Mouse (Mus musculus): Measurements from ENCODE around the gene Ankrd55. TPM values are rescaled to one million over a fixed set of nuclear protein-coding genes. Genes with fewer than 3 reads are reported as not detected.

Gene Ankrd55
- polyA plus RNA-seq, 1 experiment, result not detected

- TF ChIP-seq TAL1 (IDR thresholded peaks at IDR 0.05; ENCODE audit: low read length) (no peak), GATA1 (IDR thresholded peaks at IDR 0.05; ENCODE audit: low read length) (no peak)
- no peaks in the 10 kb centered on the region for H3K36me3 ChIP-seq (ENCODE audit: control insufficient read depth)
- H3K27me3 ChIP-seq (ENCODE audit: control insufficient read depth), result no peaks in the 10 kb centered on the region
- no peak overlapping the region for H3K4me3 ChIP-seq (replicated peaks)
- H3K4me1 ChIP-seq (ENCODE audit: control insufficient read depth), result no peaks in the 10 kb centered on the region
- H3K9me3 ChIP-seq (ENCODE audit: control insufficient read depth, low read length), result no peaks in the 10 kb centered on the region; the same call in 1 of the 2 replicates
Measured at GRCm38 (mm10) chr13:112407776-112408490, 119.7 kb downstream of the Ankrd55 start.

GRCm38 (mm10) chr13:112408701-112409100, 120.5 kb downstream of the Ankrd55 start:
- TF ChIP-seq GATA1 (IDR thresholded peaks at IDR 0.05; ENCODE audit: low read length) (no peak), TAL1 (IDR thresholded peaks at IDR 0.05; ENCODE audit: low read length) (no peak)
- Histone ChIP-seq H3K9me3 (ENCODE audit: control insufficient read depth, low read length) (no peaks in the 10 kb centered on the region; the same call in 1 of the 2 replicates), H3K4me3 (replicated peaks) (no peak overlapping the region), H3K4me1 (ENCODE audit: control insufficient read depth) (no peaks in the 10 kb centered on the region), H3K36me3 (ENCODE audit: control insufficient read depth) (no peaks in the 10 kb centered on the region), H3K27me3 (ENCODE audit: control insufficient read depth) (no peaks in the 10 kb centered on the region)

GRCm38 (mm10) chr13:112409331-112409730, 121.1 kb downstream of the Ankrd55 start:
- Histone ChIP-seq H3K27me3 (ENCODE audit: control insufficient read depth) (no peaks in the 10 kb centered on the region), H3K4me3 (replicated peaks) (no peak overlapping the region), H3K9me3 (ENCODE audit: control insufficient read depth, low read length) (no peaks in the 10 kb centered on the region; the same call in 1 of the 2 replicates), H3K36me3 (ENCODE audit: control insufficient read depth) (no peaks in the 10 kb centered on the region), H3K4me1 (ENCODE audit: control insufficient read depth) (no peaks in the 10 kb centered on the region)
- TF ChIP-seq GATA1 (IDR thresholded peaks at IDR 0.05; ENCODE audit: low read length) (no peak), TAL1 (IDR thresholded peaks at IDR 0.05; ENCODE audit: low read length) (no peak)

GRCm38 (mm10) chr13:112409851-112410250, 121.6 kb downstream of the Ankrd55 start:
- H3K9me3 ChIP-seq (ENCODE audit: control insufficient read depth, low read length), result no peaks in the 10 kb centered on the region; the same call in 1 of the 2 replicates
- TF ChIP-seq TAL1 (IDR thresholded peaks at IDR 0.05; ENCODE audit: low read length), result no peak
- TF ChIP-seq GATA1 (IDR thresholded peaks at IDR 0.05; ENCODE audit: low read length), result no peak
- no peaks in the 10 kb centered on the region for H3K27me3 ChIP-seq (ENCODE audit: control insufficient read depth)
- H3K4me3 ChIP-seq (replicated peaks), result no peak overlapping the region
- no peaks in the 10 kb centered on the region for H3K36me3 ChIP-seq (ENCODE audit: control insufficient read depth)
- H3K4me1 ChIP-seq (ENCODE audit: control insufficient read depth), result no peaks in the 10 kb centered on the region

- no peak overlapping the region for H3K4me3 ChIP-seq (replicated peaks)
- H3K36me3 ChIP-seq (ENCODE audit: control insufficient read depth), result no peaks in the 10 kb centered on the region
- H3K9me3 ChIP-seq (ENCODE audit: control insufficient read depth, low read length), result no peaks in the 10 kb centered on the region; the same call in 1 of the 2 replicates
- H3K4me1 ChIP-seq (ENCODE audit: control insufficient read depth), result no peaks in the 10 kb centered on the region
- H3K27me3 ChIP-seq (ENCODE audit: control insufficient read depth), result no peaks in the 10 kb centered on the region
- TF ChIP-seq GATA1 (IDR thresholded peaks at IDR 0.05; ENCODE audit: low read length) (no peak), TAL1 (IDR thresholded peaks at IDR 0.05; ENCODE audit: low read length) (no peak)
Measured at GRCm38 (mm10) chr13:112410461-112410860, 122.2 kb downstream of the Ankrd55 start.

GRCm38 (mm10) chr13:112411216-112411822, 123.1 kb downstream of the Ankrd55 start:
- H3K27me3 ChIP-seq (ENCODE audit: control insufficient read depth), result no peaks in the 10 kb centered on the region
- H3K4me3 ChIP-seq (replicated peaks), result no peak overlapping the region
- no peaks in the 10 kb centered on the region; the same call in 1 of the 2 replicates for H3K9me3 ChIP-seq (ENCODE audit: control insufficient read depth, low read length)
- TF ChIP-seq GATA1 (IDR thresholded peaks at IDR 0.05; ENCODE audit: low read length) (no peak), TAL1 (IDR thresholded peaks at IDR 0.05; ENCODE audit: low read length) (no peak)
- H3K4me1 ChIP-seq (ENCODE audit: control insufficient read depth), result no peaks in the 10 kb centered on the region
- no peaks in the 10 kb centered on the region for H3K36me3 ChIP-seq (ENCODE audit: control insufficient read depth)

GRCm38 (mm10) chr13:112412251-112412650, 124.0 kb downstream of the Ankrd55 start:
- no peak overlapping the region for H3K4me3 ChIP-seq (replicated peaks)
- no peaks in the 10 kb centered on the region for H3K36me3 ChIP-seq (ENCODE audit: control insufficient read depth)
- H3K27me3 ChIP-seq (ENCODE audit: control insufficient read depth), result no peaks in the 10 kb centered on the region
- peaks cover 4% of the 10 kb centered on the region; the same call in 1 of the 2 replicates for H3K4me1 ChIP-seq (ENCODE audit: control insufficient read depth)
- no peaks in the 10 kb centered on the region; the same call in 1 of the 2 replicates for H3K9me3 ChIP-seq (ENCODE audit: control insufficient read depth, low read length)
- TF ChIP-seq TAL1 (IDR thresholded peaks at IDR 0.05; ENCODE audit: low read length) (no peak), GATA1 (IDR thresholded peaks at IDR 0.05; ENCODE audit: low read length) (no peak)

GRCm38 (mm10) chr13:112412824-112413223, 124.6 kb downstream of the Ankrd55 start:
- H3K4me3 ChIP-seq (replicated peaks), result no peak overlapping the region
- no peaks in the 10 kb centered on the region for H3K27me3 ChIP-seq (ENCODE audit: control insufficient read depth)
- TF ChIP-seq TAL1 (IDR thresholded peaks at IDR 0.05; ENCODE audit: low read length) (no peak), GATA1 (IDR thresholded peaks at IDR 0.05; ENCODE audit: low read length) (no peak)
- H3K9me3 ChIP-seq (ENCODE audit: control insufficient read depth, low read length), result no peaks in the 10 kb centered on the region; the same call in 1 of the 2 replicates
- H3K4me1 ChIP-seq (ENCODE audit: control insufficient read depth), result peaks cover 6% of the 10 kb centered on the region
- H3K36me3 ChIP-seq (ENCODE audit: control insufficient read depth), result no peaks in the 10 kb centered on the region

- Histone ChIP-seq H3K27me3 (ENCODE audit: control insufficient read depth) (no peaks in the 10 kb centered on the region), H3K9me3 (ENCODE audit: control insufficient read depth, low read length) (no peaks in the 10 kb centered on the region; the same call in 1 of the 2 replicates), H3K4me3 (replicated peaks) (no peak overlapping the region), H3K36me3 (ENCODE audit: control insufficient read depth) (no peaks in the 10 kb centered on the region), H3K4me1 (ENCODE audit: control insufficient read depth) (peaks cover 13% of the 10 kb centered on the region)
- TF ChIP-seq GATA1 (IDR thresholded peaks at IDR 0.05; ENCODE audit: low read length) (no peak), TAL1 (IDR thresholded peaks at IDR 0.05; ENCODE audit: low read length) (no peak)
Measured at GRCm38 (mm10) chr13:112413611-112414010, 125.4 kb downstream of the Ankrd55 start.

Data from erythroblast, embryonic 14.5 days (primary cell).